26 mouse cellular contexts compared by ENCODE assay signal in the genomic region with DNA sequence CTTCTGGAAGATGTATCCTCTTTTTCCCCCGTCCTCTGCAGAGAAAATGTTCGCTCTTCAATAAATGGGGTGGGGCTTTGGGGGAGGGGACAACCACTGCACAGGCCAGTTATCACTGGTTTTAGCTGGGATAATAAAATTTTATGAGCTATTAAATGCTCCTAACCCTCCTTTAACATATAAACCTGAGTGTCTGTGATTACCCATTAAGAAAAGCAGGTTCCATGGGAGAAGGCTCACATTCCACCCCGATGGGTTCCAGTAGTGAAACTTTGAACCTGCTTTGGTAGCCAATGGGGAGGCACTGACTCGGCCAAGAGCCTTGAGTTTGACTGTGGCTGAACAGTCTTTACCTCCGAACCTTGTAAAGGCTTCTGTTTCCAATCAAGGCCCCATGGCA.
A peak's percentile ranks its signal among the peaks of the same experiment; 100 is the strongest.
DNase-seq lines count a peak whose midpoint lies in the region; ATAC-seq and TF ChIP-seq lines count a peak whose summit lies in the region.
"Had no signal": no experiment of that assay in that cellular context is flagged by ENCODE, and none has a peak within 500 bp of the region (broad histone marks: within the 10 kb centered on the region; RNA-seq: fewer than 3 reads in every experiment).

No protein-coding gene starts in this region.

- peaks cover 33% of the 10 kb centered on the region for H3K4me1 ChIP-seq in intestine, embryonic 16.5 days (ENCODE audit: control insufficient read depth, insufficient read depth, low read length)
- peaks cover 29% of the 10 kb centered on the region for H3K4me1 ChIP-seq in limb, embryonic 10.5 days
- peaks cover 31% of the 10 kb centered on the region for H3K4me1 ChIP-seq in small intestine, adult 2 months (ENCODE audit: control insufficient read depth, insufficient read depth, insufficient read length, low read length)
- H3K4me1 ChIP-seq in liver, embryonic 11.5 days (replicated peaks; ENCODE audit: control insufficient read depth, insufficient read depth, low read length), result peaks cover 3% of the 10 kb centered on the region; the same call in 1 of the 2 replicates

- TF ChIP-seq POLR2A in small intestine, adult 2 months (IDR thresholded peaks at IDR 0.05; ENCODE audit: low read depth, low read length), result no peak

- H3K9me3 ChIP-seq in intestine, embryonic 16.5 days (ENCODE audit: control insufficient read depth, low read length), result no peaks in the 10 kb centered on the region
- H3K9me3 ChIP-seq in limb, embryonic 10.5 days (replicated peaks), result no peaks in the 10 kb centered on the region
- H3K9me3 ChIP-seq in liver, embryonic 11.5 days (ENCODE audit: control insufficient read depth, low read length), result no peaks in the 10 kb centered on the region
- H3K9me3 ChIP-seq: forebrain, embryonic 10.5 days; heart, embryonic 12.5 days; heart, embryonic 15.5 days; hindbrain, embryonic 10.5 days; hindbrain, embryonic 13.5 days had no signal

- 49% methylated on average over 5 of the region's 5 CpGs for WGBS in intestine, embryonic 16.5 days
- WGBS in limb, embryonic 10.5 days, result 59% methylated on average over 5 of the region's 5 CpGs
- 27% methylated on average over 5 of the region's 5 CpGs for WGBS in small intestine, adult 2 months
- WGBS in liver, embryonic 11.5 days, result 71% methylated on average over 5 of the region's 5 CpGs

- H3K27ac ChIP-seq in intestine, embryonic 16.5 days (ENCODE audit: low read length), result peak overlapping the region; percentile 88
- peak overlapping the region; percentile 25; the same call in 1 of the 2 replicates for H3K27ac ChIP-seq in limb, embryonic 10.5 days
- peak overlapping the region; percentile 55 for H3K27ac ChIP-seq in small intestine, adult 2 months (ENCODE audit: insufficient read depth, low read depth, low read length)
- H3K27ac ChIP-seq in liver, embryonic 11.5 days (ENCODE audit: low read depth, low read length), result no peak overlapping the region
- H3K27ac ChIP-seq: forebrain, embryonic 10.5 days; heart, embryonic 15.5 days; hindbrain, embryonic 10.5 days; hindbrain, embryonic 13.5 days had no signal

- H3K4me2 ChIP-seq in intestine, embryonic 16.5 days (ENCODE audit: low read depth, low read length), result no peak overlapping the region
- H3K4me2 ChIP-seq in liver, embryonic 11.5 days, result no peak overlapping the region
- H3K4me2 ChIP-seq: heart, embryonic 12.5 days; heart, embryonic 15.5 days; hindbrain, embryonic 13.5 days had no signal

- no peak overlapping the region for H3K4me3 ChIP-seq in intestine, embryonic 16.5 days (ENCODE audit: low read length)
- no peak overlapping the region for H3K4me3 ChIP-seq in limb, embryonic 10.5 days
- H3K4me3 ChIP-seq in small intestine, adult 2 months (ENCODE audit: low read depth, low read length), result no peak overlapping the region
- no peak overlapping the region for H3K4me3 ChIP-seq in liver, embryonic 11.5 days (ENCODE audit: low read depth, low read length)
- H3K4me3 ChIP-seq: forebrain, embryonic 10.5 days; heart, embryonic 12.5 days; heart, embryonic 15.5 days; hindbrain, embryonic 10.5 days; hindbrain, embryonic 13.5 days had no signal

- no peak overlapping the region for H3K9ac ChIP-seq in intestine, embryonic 16.5 days (ENCODE audit: low read depth, low read length)
- H3K9ac ChIP-seq in liver, embryonic 11.5 days (ENCODE audit: low read depth, low read length), result no peak overlapping the region
- H3K9ac ChIP-seq: forebrain, postnatal 0 days; heart, embryonic 12.5 days; heart, embryonic 15.5 days; hindbrain, embryonic 13.5 days had no signal

- no peaks in the 10 kb centered on the region for H3K36me3 ChIP-seq in intestine, embryonic 16.5 days (ENCODE audit: control insufficient read depth, insufficient read depth, low read length)
- no peaks in the 10 kb centered on the region for H3K36me3 ChIP-seq in limb, embryonic 10.5 days
- no peaks in the 10 kb centered on the region for H3K36me3 ChIP-seq in small intestine, adult 2 months (ENCODE audit: control insufficient read depth, insufficient read depth, low read length)
- no peaks in the 10 kb centered on the region for H3K36me3 ChIP-seq in liver, embryonic 11.5 days (ENCODE audit: control insufficient read depth, insufficient read depth, low read length)
- H3K36me3 ChIP-seq: forebrain, embryonic 10.5 days; heart, embryonic 12.5 days; heart, embryonic 15.5 days; hindbrain, embryonic 10.5 days; hindbrain, embryonic 13.5 days had no signal

- peak; percentile 85 for ATAC-seq in intestine, embryonic 16.5 days
- ATAC-seq in liver, embryonic 11.5 days (replicated peaks; ENCODE audit: low FRiP score), result no peak
- ATAC-seq: activated CD4-positive, CD25-positive, alpha-beta regulatory T cell, adult 4 months; forebrain, embryonic 14.5 days; forebrain, postnatal 0 days; hindbrain, embryonic 16.5 days had no signal

- TF ChIP-seq CTCF in small intestine, adult 2 months (IDR thresholded peaks at IDR 0.05; ENCODE audit: extremely low read depth, insufficient read length, insufficient replicate concordance, low read depth, low read length), result no peak

- DNase-seq in heart, adult 11 months, result peak; percentile 71
- DNase-seq in heart, adult 18-20 months, result no peak
- no peak for DNase-seq in limb, embryonic 10.5 days (ENCODE audit: low spot score)
- no peak for DNase-seq in liver, embryonic 11.5 days (ENCODE audit: low spot score)
- no peak for DNase-seq in right cerebral cortex, postnatal 10 days (ENCODE audit: low spot score in 2 of 2)
- DNase-seq in retina, embryonic 14.5 days (ENCODE audit: low spot score), result no peak
- DNase-seq: adrenal gland, adult 8-10 months; adrenal gland, postnatal 36 days; cerebellum, adult 18-20 months; cerebellum, adult 9-10 months; cerebellum, postnatal 14 days; forebrain, postnatal 0 days; gastrocnemius, postnatal 10 days; gastrocnemius, postnatal 36 days; heart, postnatal 10 days; heart, postnatal 36 days had no signal

- no peaks in the 10 kb centered on the region for H3K27me3 ChIP-seq in intestine, embryonic 16.5 days (replicated peaks; ENCODE audit: control insufficient read depth, insufficient read depth, low read length)
- no peaks in the 10 kb centered on the region for H3K27me3 ChIP-seq in limb, embryonic 10.5 days (ENCODE audit: low read depth, poor library complexity, severe bottlenecking)
- H3K27me3 ChIP-seq in small intestine, adult 2 months (ENCODE audit: control insufficient read depth, insufficient read depth, low read length), result no peaks in the 10 kb centered on the region
- H3K27me3 ChIP-seq in liver, embryonic 11.5 days (replicated peaks; ENCODE audit: control insufficient read depth, insufficient read depth, low read length), result no peaks in the 10 kb centered on the region
